Mouse (Mus musculus) myocyte (in vitro differentiated cells): ENCODE results near the gene Rpl14. TPM values are rescaled to one million over a fixed set of nuclear protein-coding genes. Genes with fewer than 3 reads are reported as not detected.
A peak's percentile ranks its signal among the peaks of the same experiment; 100 is the strongest.

Source experiments
- H3K27me3 ChIP-seq: one replicate; pipeline ENCODE4 v1.6.1; 2011; ENCODE audit not compliant: control insufficient read depth, insufficient read depth, insufficient read length
- H3K36me3 ChIP-seq: one replicate; pipeline ENCODE4 v1.6.1; 2011; ENCODE audit not compliant: control insufficient read depth, insufficient read depth
- H3K4me2 ChIP-seq: one replicate; pipeline ENCODE4 v1.6.1; 2011; ENCODE audit warnings: low read depth, control low read depth
- H3K4me3 ChIP-seq: one replicate; pipeline ENCODE4 v1.5.1; 2011; ENCODE audit warnings: mild to moderate bottlenecking, control low read depth, moderate library complexity
- H3K79me2 ChIP-seq: one replicate; pipeline ENCODE4 v1.6.1; 2011; ENCODE audit not compliant: control insufficient read depth, insufficient read depth
- H3ac ChIP-seq: one replicate; pipeline ENCODE4 v1.6.1; 2011; ENCODE audit not compliant: control insufficient read depth, insufficient read length
- CEBPB ChIP-seq: IDR thresholded peaks from 2 replicates; pipeline ENCODE4 v1.6.1; 2011; ENCODE audit warnings: mild to moderate bottlenecking, moderate library complexity; ENCODE audit not compliant: poor library complexity, insufficient read depth, severe bottlenecking
- E2F4 ChIP-seq: IDR thresholded peaks from one replicate; pipeline ENCODE4 v1.6.1; 2011; ENCODE audit warnings: mild to moderate bottlenecking, control low read depth, moderate library complexity; ENCODE audit not compliant: insufficient read depth
- MAX ChIP-seq: IDR thresholded peaks from one replicate; pipeline ENCODE4 v1.6.1; 2011; ENCODE audit warnings: low read depth, mild to moderate bottlenecking, control low read depth
- MYOD1 ChIP-seq, 3 experiments: IDR thresholded peaks; one replicate each; pipeline ENCODE4 v1.6.1; 2011; ENCODE audit warnings: control low read depth in 2 of 3, low read depth in 2 of 3, mild to moderate bottlenecking in 2 of 3, moderate library complexity in 1 of 3; ENCODE audit not compliant: insufficient read length in 2 of 3, control insufficient read depth in 1 of 3
- MYOG ChIP-seq, 3 experiments: IDR thresholded peaks; one replicate each; pipeline ENCODE4 v1.6.1; 2011; ENCODE audit warnings: control low read depth in 2 of 3, low read depth in 2 of 3, mild to moderate bottlenecking in 2 of 3; ENCODE audit not compliant: insufficient read length in 2 of 3, control insufficient read depth in 1 of 3, insufficient read depth in 1 of 3
- POLR2A ChIP-seq: IDR thresholded peaks from one replicate; pipeline ENCODE4 v1.6.1; 2011; ENCODE audit warnings: low read depth, mild to moderate bottlenecking, control low read depth, moderate library complexity; ENCODE audit not compliant: insufficient read length
- POLR2AphosphoS2 ChIP-seq: IDR thresholded peaks from one replicate; pipeline ENCODE4 v1.6.1; 2011; ENCODE audit warnings: low read depth, control low read depth; ENCODE audit not compliant: insufficient read length
- REST ChIP-seq: IDR thresholded peaks from one replicate; pipeline ENCODE4 v1.6.1; 2011; ENCODE audit warnings: mild to moderate bottlenecking, control low read depth, moderate library complexity; ENCODE audit not compliant: insufficient read depth, insufficient read length
- SRF ChIP-seq: IDR thresholded peaks from one replicate; pipeline ENCODE4 v1.6.1; 2011; ENCODE audit warnings: low read depth; ENCODE audit not compliant: control insufficient read depth, insufficient read length
- TCF12 ChIP-seq: IDR thresholded peaks from one replicate; pipeline ENCODE4 v1.6.1; 2011; ENCODE audit warnings: mild to moderate bottlenecking, control low read depth; ENCODE audit not compliant: poor library complexity, insufficient read depth, severe bottlenecking
- TCF3 ChIP-seq: IDR thresholded peaks from one replicate; pipeline ENCODE4 v1.6.1; 2011; ENCODE audit warnings: low read depth, control low read depth; ENCODE audit not compliant: insufficient read length
- USF1 ChIP-seq: IDR thresholded peaks from one replicate; pipeline ENCODE4 v1.6.1; 2011; ENCODE audit warnings: low read depth, mild to moderate bottlenecking, control low read depth, moderate library complexity
- polyA plus RNA-seq: library from polyadenylated mRNA; unstranded; fragments of >200 nt; fragmentation: generic; extraction: Trizol; gene quantifications from one replicate; pipeline ENCODE4 v1.2.1, GENCODE M21; 2012; ENCODE audit warnings: missing spikeins

Gene Rpl14
- polyA plus RNA-seq, 1 experiment = 1,509 TPM

DNA sequence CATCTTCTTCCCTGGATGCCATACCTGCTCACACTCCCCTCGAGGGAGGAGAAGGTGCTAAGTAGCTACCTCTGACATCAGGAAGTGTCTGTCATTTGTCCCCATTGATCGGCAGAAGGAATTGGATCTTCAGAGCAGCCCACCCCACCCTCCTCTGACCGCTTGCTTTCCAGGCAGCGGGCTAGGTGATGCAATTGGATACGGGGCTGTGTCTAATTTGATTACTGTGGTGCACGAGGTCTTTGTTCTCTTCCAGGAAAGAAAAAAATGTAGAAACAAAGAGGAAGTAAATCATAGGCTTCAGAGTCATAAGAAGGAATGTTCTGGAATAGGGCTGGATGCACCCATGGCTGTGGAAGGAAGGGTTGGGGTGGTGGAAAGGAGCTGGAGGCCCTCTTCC, 29.0 kb upstream of the Rpl14 start:
- Histone ChIP-seq H3K27me3 (no peaks in the 10 kb centered on the region), H3K79me2 (no peaks in the 10 kb centered on the region), H3K4me3 (no peak overlapping the region), H3K4me2 (peak overlapping the region; percentile 1), H3K36me3 (no peaks in the 10 kb centered on the region), H3ac (no peak overlapping the region)
- TF ChIP-seq MYOD1 (IDR thresholded peaks at IDR 0.05; ENCODE audit: control insufficient read depth in 1 of 3, insufficient read length in 2 of 3, low read depth in 2 of 3) = no peak
- TF ChIP-seq E2F4 = no peak
- no peak for TF ChIP-seq MYOG (IDR thresholded peaks at IDR 0.05; ENCODE audit: control insufficient read depth in 1 of 3, insufficient read depth in 1 of 3, insufficient read length in 2 of 3, low read depth in 2 of 3)
- no peak for TF ChIP-seq REST
- TF ChIP-seq SRF = no peak
- no peak for TF ChIP-seq MAX
- TF ChIP-seq POLR2A = no peak
- no peak for TF ChIP-seq TCF3
- TF ChIP-seq TCF12 = no peak
- TF ChIP-seq USF1 = no peak
- no peak for TF ChIP-seq CEBPB
- TF ChIP-seq POLR2AphosphoS2 = no peak

- TF ChIP-seq E2F4 = no peak
- TF ChIP-seq CEBPB = no peak
- no peak for TF ChIP-seq TCF12
- TF ChIP-seq POLR2A = no peak
- no peak for TF ChIP-seq SRF
- TF ChIP-seq MAX = no peak
- no peak for TF ChIP-seq TCF3
- TF ChIP-seq REST = no peak
- TF ChIP-seq MYOG (IDR thresholded peaks at IDR 0.05; ENCODE audit: control insufficient read depth in 1 of 3, insufficient read depth in 1 of 3, insufficient read length in 2 of 3, low read depth in 2 of 3) = no peak
- TF ChIP-seq USF1 = no peak
- H3K4me2 ChIP-seq = no peak overlapping the region
- no peaks in the 10 kb centered on the region for H3K79me2 ChIP-seq
- H3ac ChIP-seq = no peak overlapping the region
- H3K4me3 ChIP-seq = no peak overlapping the region
- no peaks in the 10 kb centered on the region for H3K27me3 ChIP-seq
- no peaks in the 10 kb centered on the region for H3K36me3 ChIP-seq
Measured at GRCm38 (mm10) chr9:120545994-120546393, 25.2 kb upstream of the Rpl14 start.

DNA sequence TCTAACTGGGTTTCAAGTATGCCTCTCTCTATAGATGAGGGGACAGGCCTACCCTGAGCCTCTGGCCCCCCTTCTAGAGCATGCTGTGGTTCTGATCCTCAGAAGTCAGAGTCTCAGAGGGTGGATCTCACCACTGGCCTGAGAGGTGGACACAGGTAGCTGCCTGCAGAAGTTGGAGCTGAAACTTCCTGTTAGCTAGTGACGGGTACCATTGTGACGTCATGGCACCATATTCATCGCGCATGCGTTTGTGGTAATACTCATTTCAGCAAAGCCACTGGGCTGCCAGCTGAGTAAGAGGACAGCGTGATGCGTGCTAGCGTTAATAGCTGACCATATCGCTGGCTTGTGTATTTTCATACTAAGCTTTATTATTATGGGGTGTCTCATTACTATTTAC, 24.8 kb upstream of the Rpl14 start:
- Histone ChIP-seq H3K79me2 (no peaks in the 10 kb centered on the region), H3K27me3 (no peaks in the 10 kb centered on the region), H3K36me3 (no peaks in the 10 kb centered on the region), H3ac (no peak overlapping the region), H3K4me3 (no peak overlapping the region), H3K4me2 (peak overlapping the region; percentile 81)
- no peak for TF ChIP-seq TCF3
- TF ChIP-seq MYOD1 (IDR thresholded peaks at IDR 0.05; ENCODE audit: control insufficient read depth in 1 of 3, insufficient read length in 2 of 3, low read depth in 2 of 3) = no peak
- no peak for TF ChIP-seq REST

GRCm38 (mm10) chr9:120547026-120547668, 24.1 kb upstream of the Rpl14 start:
- H3K79me2 ChIP-seq = no peaks in the 10 kb centered on the region
- H3K36me3 ChIP-seq = no peaks in the 10 kb centered on the region
- peaks cover 4% of the 10 kb centered on the region for H3K27me3 ChIP-seq
- no peak overlapping the region for H3K4me3 ChIP-seq
- H3ac ChIP-seq = no peak overlapping the region
- peak in 1 of 3 experiments; percentile 72 for TF ChIP-seq MYOG (IDR thresholded peaks at IDR 0.05; ENCODE audit: control insufficient read depth in 1 of 3, insufficient read depth in 1 of 3, insufficient read length in 2 of 3, low read depth in 2 of 3)
- TF ChIP-seq MYOD1 (IDR thresholded peaks at IDR 0.05; ENCODE audit: control insufficient read depth in 1 of 3, insufficient read length in 2 of 3, low read depth in 2 of 3) = peak in 2 of 3 experiments; percentile 36 to 56
- TF ChIP-seq MAX = no peak
- no peak for TF ChIP-seq CEBPB
- peak overlapping the region; percentile 81 for H3K4me2 ChIP-seq

DNA sequence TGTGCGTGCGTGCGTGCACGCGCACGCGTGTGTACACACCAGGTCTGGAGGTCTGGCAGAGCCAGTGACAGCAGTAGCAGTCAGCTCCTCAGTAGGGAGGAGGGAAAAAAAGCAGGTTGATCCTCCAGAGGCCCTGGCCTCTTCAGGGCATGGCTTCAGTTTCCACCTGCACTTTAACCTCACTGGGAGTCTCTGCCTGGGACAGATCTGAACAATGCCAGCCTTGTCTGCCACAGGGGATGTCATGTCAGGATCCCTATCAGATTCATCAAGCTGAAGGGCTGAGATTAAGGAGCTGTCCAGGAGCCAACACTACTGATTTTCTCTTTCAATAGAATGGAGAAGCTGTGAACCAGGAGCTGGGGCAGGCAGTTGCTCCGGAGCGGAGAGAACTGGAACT, 20.5 kb upstream of the Rpl14 start:
- Histone ChIP-seq H3ac (no peak overlapping the region), H3K36me3 (no peaks in the 10 kb centered on the region), H3K4me3 (no peak overlapping the region), H3K4me2 (no peak overlapping the region), H3K27me3 (peaks cover 13% of the 10 kb centered on the region), H3K79me2 (no peaks in the 10 kb centered on the region)
- TF ChIP-seq MYOD1 (IDR thresholded peaks at IDR 0.05; ENCODE audit: control insufficient read depth in 1 of 3, insufficient read length in 2 of 3, low read depth in 2 of 3) = no peak
- no peak for TF ChIP-seq MYOG (IDR thresholded peaks at IDR 0.05; ENCODE audit: control insufficient read depth in 1 of 3, insufficient read depth in 1 of 3, insufficient read length in 2 of 3, low read depth in 2 of 3)
- no peak for TF ChIP-seq E2F4
- TF ChIP-seq CEBPB = no peak
- TF ChIP-seq MAX = no peak
- no peak for TF ChIP-seq USF1
- no peak for TF ChIP-seq TCF3
- TF ChIP-seq TCF12 = no peak
- TF ChIP-seq POLR2A = no peak
- no peak for TF ChIP-seq POLR2AphosphoS2
- no peak for TF ChIP-seq REST
- no peak for TF ChIP-seq SRF
